Mouse (Mus musculus) liver, adult 2 months (tissue): Measurements from ENCODE around the gene Klhl12.
"Not testable (repeated sequence)": the region's sequence is repeated elsewhere in the genome, so short reads cannot be mapped to it uniquely, and the experiment has no call there.

Source experiments
- CTCF ChIP-seq: fragments of 200-500 bp; IDR thresholded peaks from 2 replicates; pipeline ENCODE4 v1.5.1; 2011; ENCODE audit warnings: low read depth, low read length, control low read depth
- POLR2A ChIP-seq: fragments of 200-500 bp; IDR thresholded peaks from 2 replicates; pipeline ENCODE4 v1.6.1; 2011; ENCODE audit warnings: low read length, control low read depth; ENCODE audit not compliant: insufficient read depth; ENCODE audit errors: extremely low read depth

DNA sequence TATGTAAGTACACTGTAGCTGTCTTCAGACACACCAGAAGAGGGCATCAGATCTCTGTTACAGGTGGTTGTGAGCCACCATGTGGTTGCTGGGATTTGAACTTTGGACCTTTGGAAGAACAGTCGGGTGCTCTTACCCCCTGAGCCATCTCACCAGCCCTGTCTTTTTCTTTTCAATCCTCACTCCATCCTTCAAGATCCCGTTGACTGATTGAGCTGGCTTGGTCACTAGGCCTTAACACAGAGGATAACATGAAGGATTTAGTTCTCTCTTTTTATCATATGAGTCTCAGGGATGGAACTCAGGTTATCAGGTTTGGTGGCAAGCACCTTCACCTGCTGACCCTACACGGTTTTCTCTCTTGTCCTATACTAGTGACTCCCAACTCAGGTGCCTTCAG lies 6.8 kb upstream of the Klhl12 start:
- not testable (repeated sequence) for TF ChIP-seq CTCF, POLR2A
